Mouse (Mus musculus) subcutaneous adipose tissue, adult 2 months (tissue): ENCODE measurements around the gene Bcl7a. TPM values are rescaled to one million over a fixed set of nuclear protein-coding genes. Genes with fewer than 3 reads are reported as not detected.

Source experiments
- polyA plus RNA-seq: library from polyadenylated mRNA; depleted of rRNA; stranded (reverse); fragments of >200 nt; gene quantifications from 2 replicates; pipeline ENCODE4 v1.2.3, GENCODE M21; 2012; ENCODE audit warnings: low replicate concordance; rRNA removed

The Bcl7a gene
- polyA plus RNA-seq = 5.0 and 12.0 TPM in 2 replicates

GRCm38 (mm10) chr5:123343707-123344627 lies at the start of gene Bcl7a:
Gene Bcl7a, plus strand, starts transcription at chr5:123343834.

GRCm38 (mm10) chr5:123394303-123394956 lies 50.8 kb downstream of the Bcl7a start, which contains the start of gene Mlxip:
Gene Mlxip, plus strand, starts transcription at chr5:123394798.

Other genes with a start within 250 kb of the Bcl7a start
- gene Rhof, start 211.1 kb upstream of the Bcl7a start, polyA plus RNA-seq = 2.7 and 6.3 TPM in 2 replicates
- 4.7 and 12.2 TPM in 2 replicates for gene Setd1b, start 201.6 kb upstream of the Bcl7a start, polyA plus RNA-seq
- gene Psmd9, start 174.4 kb upstream of the Bcl7a start, polyA plus RNA-seq = 27.4 and 27.9 TPM in 2 replicates
- gene Hpd, start 161.1 kb upstream of the Bcl7a start, polyA plus RNA-seq = 1.7 and 2.7 TPM in 2 replicates
- 5.3 and 8.8 TPM in 2 replicates for gene Wdr66, start 91.7 kb upstream of the Bcl7a start, polyA plus RNA-seq
- 38.0 and 62.7 TPM in 2 replicates for gene Mlxip, start 51.0 kb downstream of the Bcl7a start, polyA plus RNA-seq
- not detected in 2 replicates for gene Lrrc43, start 145.5 kb downstream of the Bcl7a start, polyA plus RNA-seq
- gene Il31, start 145.7 kb downstream of the Bcl7a start, polyA plus RNA-seq = not detected in 2 replicates
- gene B3gnt4, start 166.6 kb downstream of the Bcl7a start, polyA plus RNA-seq = 0.51 and 1.2 TPM in 2 replicates
- 75.7 and 79.9 TPM in 2 replicates for gene Diablo, start 180.3 kb downstream of the Bcl7a start, polyA plus RNA-seq
- gene Gm49027, start 181.7 kb downstream of the Bcl7a start, polyA plus RNA-seq = 0.92 and 3.2 TPM in 2 replicates
- 24.7 and 24.9 TPM in 2 replicates for gene Vps33a, start 229.2 kb downstream of the Bcl7a start, polyA plus RNA-seq